Mouse (Mus musculus) spleen, adult 2 months (tissue): ENCODE data around the gene Rims4.

ENCODE experiments used
- CTCF ChIP-seq: fragments of 200-500 bp; IDR thresholded peaks from 2 replicates; pipeline ENCODE4 v1.5.1; 2011; ENCODE audit warnings: mild to moderate bottlenecking, inconsistent platforms; ENCODE audit not compliant: insufficient read depth, insufficient read length, insufficient replicate concordance; ENCODE audit errors: extremely low read depth
- POLR2A ChIP-seq: fragments of 200-500 bp; IDR thresholded peaks from 2 replicates; pipeline ENCODE4 v1.6.1; 2011; ENCODE audit warnings: low read depth, low read length, inconsistent platforms

DNA sequence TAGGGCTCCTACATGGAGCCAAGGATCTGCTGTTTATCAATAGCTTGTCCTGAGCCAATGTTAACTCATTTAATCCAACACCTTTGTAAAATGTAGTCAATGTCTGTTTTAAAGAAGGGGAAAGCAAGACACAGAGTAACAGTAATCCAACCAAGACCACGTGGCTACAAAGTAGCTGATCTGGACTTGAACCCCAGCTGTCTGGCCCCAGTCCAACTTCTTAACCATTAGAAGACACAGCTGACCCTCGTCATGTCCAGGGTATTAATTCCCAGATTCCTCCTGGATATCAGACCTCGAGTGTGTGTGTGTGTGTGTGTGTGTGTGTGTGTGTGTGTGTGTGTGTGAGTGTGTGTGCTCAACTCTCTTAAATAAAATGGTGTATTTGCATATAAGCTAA, 46.6 kb downstream of the Rims4 start:
- TF ChIP-seq CTCF: no peak
- TF ChIP-seq POLR2A: no peak
